Mouse (Mus musculus) CH12.LX (cell line): ENCODE data around the gene Smim14. TPM values are rescaled to one million over a fixed set of nuclear protein-coding genes. Genes with fewer than 3 reads are reported as not detected.

Experiments
- DNase-seq: peaks from one replicate; pipeline ENCODE4 v3.0.0-alpha.2; 2013; ENCODE audit errors: extremely low read depth
- H3K27ac ChIP-seq: 2 replicates; pipeline ENCODE4 v1.5.1; 2012; ENCODE audit warnings: low read depth, mild to moderate bottlenecking, control low read depth, moderate library complexity; ENCODE audit not compliant: insufficient read depth
- H3K27me3 ChIP-seq: replicated peaks from 2 replicates; pipeline ENCODE3; 2012; ENCODE audit warnings: inconsistent platforms
- H3K36me3 ChIP-seq, 2 experiments: replicated peaks in 1 of 2; 2 replicates each; pipeline versions ENCODE3 to v1.6.1; 2012; ENCODE audit warnings: inconsistent platforms in 1 of 2, low read length in 1 of 2, mild to moderate bottlenecking in 1 of 2, mixed read lengths in 1 of 2, moderate library complexity in 1 of 2; ENCODE audit not compliant: control insufficient read depth in 1 of 2, insufficient read depth in 1 of 2
- H3K4me1 ChIP-seq, 2 experiments: 2 replicates each; pipeline ENCODE4 v1.6.1; 2012; ENCODE audit warnings: inconsistent platforms in 1 of 2, moderate library complexity in 1 of 2; ENCODE audit not compliant: insufficient read depth in 2 of 2, control insufficient read depth in 1 of 2
- H3K4me2 ChIP-seq: 2 replicates; pipeline ENCODE4 v1.6.1; 2012; ENCODE audit warnings: low read depth, mild to moderate bottlenecking, control low read depth; ENCODE audit not compliant: poor library complexity, insufficient read depth, severe bottlenecking
- H3K4me3 ChIP-seq, 3 experiments: fragments of 150-350 bp in 1 of 3; sonication (generic) in 1 of 3; replicated peaks in 1 of 3; 2 replicates each; pipeline versions ENCODE3 to v1.5.1; 2011 to 2012; ENCODE audit warnings: low read depth in 2 of 3, low read length in 2 of 3, mild to moderate bottlenecking in 2 of 3, moderate library complexity in 2 of 3, control low read depth in 1 of 3, improper control_type of control experiment in 1 of 3, inconsistent platforms in 1 of 3, mixed read lengths in 1 of 3; ENCODE audit not compliant: poor library complexity in 1 of 3
- H3K79me2 ChIP-seq: replicated peaks from 2 replicates; pipeline ENCODE4 v1.6.1; 2012; ENCODE audit warnings: mild to moderate bottlenecking, moderate library complexity; ENCODE audit not compliant: control insufficient read depth, poor library complexity, insufficient read depth, severe bottlenecking; ENCODE audit errors: extremely low read depth
- H3K9ac ChIP-seq: 2 replicates; pipeline ENCODE4 v1.6.1; 2012; ENCODE audit warnings: low read depth, mild to moderate bottlenecking, control low read depth, moderate library complexity; ENCODE audit not compliant: insufficient read depth
- H3K9me3 ChIP-seq: replicated peaks from 2 replicates; pipeline ENCODE3; 2012; ENCODE audit warnings: low read length, inconsistent platforms, mixed read lengths
- CHD2 ChIP-seq: IDR thresholded peaks from 2 replicates; pipeline ENCODE4 v1.6.1; 2011; ENCODE audit warnings: low read length, improper control_type of control experiment
- ELF1 ChIP-seq: IDR thresholded peaks from 2 replicates; pipeline ENCODE4 v1.6.1; 2014; ENCODE audit warnings: low read depth, mild to moderate bottlenecking, inconsistent platforms, low read length, improper control_type of control experiment
- EP300 ChIP-seq: IDR thresholded peaks from 2 replicates; pipeline ENCODE4 v1.6.1; 2011; ENCODE audit warnings: low read length, improper control_type of control experiment
- ETS1 ChIP-seq: conservative IDR thresholded peaks from 2 replicates; pipeline ENCODE4 v1.6.1; 2012; ENCODE audit warnings: low read depth, mild to moderate bottlenecking, inconsistent platforms, low read length, improper control_type of control experiment, moderate library complexity
- HCFC1 ChIP-seq: IDR thresholded peaks from 2 replicates; pipeline ENCODE4 v1.6.1; 2012; ENCODE audit warnings: low read depth, mild to moderate bottlenecking, inconsistent platforms, low read length, improper control_type of control experiment
- KAT2A ChIP-seq: IDR thresholded peaks from 2 replicates; pipeline ENCODE4 v1.6.1; 2012; ENCODE audit warnings: low read length, improper control_type of control experiment, inconsistent platforms; ENCODE audit not compliant: insufficient replicate concordance
- MXI1 ChIP-seq: IDR thresholded peaks from 2 replicates; pipeline ENCODE4 v1.6.1; 2011; ENCODE audit warnings: mild to moderate bottlenecking, low read depth, low read length, improper control_type of control experiment
- MYC ChIP-seq: IDR thresholded peaks from 2 replicates; pipeline ENCODE4 v1.6.1; 2011; ENCODE audit warnings: low read depth, mild to moderate bottlenecking, improper control_type of control experiment, low read length
- NELFE ChIP-seq: IDR thresholded peaks from 2 replicates; pipeline ENCODE4 v1.6.1; 2011; ENCODE audit warnings: low read depth, low read length, improper control_type of control experiment
- NRF1 ChIP-seq: IDR thresholded peaks from 2 replicates; pipeline ENCODE4 v1.6.1; 2014; ENCODE audit warnings: low read depth, mild to moderate bottlenecking, inconsistent platforms, low read length, improper control_type of control experiment, moderate library complexity
- POLR2A ChIP-seq: IDR thresholded peaks from 2 replicates; pipeline ENCODE4 v1.6.1; 2011; ENCODE audit warnings: low read depth, mild to moderate bottlenecking, improper control_type of control experiment, low read length
- POLR2AphosphoS2 ChIP-seq: IDR thresholded peaks from 2 replicates; pipeline ENCODE4 v1.6.1; 2011; ENCODE audit warnings: low read depth, low read length, improper control_type of control experiment
- RCOR1 ChIP-seq: conservative IDR thresholded peaks from 2 replicates; pipeline ENCODE4 v1.6.1; 2012; ENCODE audit warnings: low read depth, mild to moderate bottlenecking, inconsistent platforms, low read length, improper control_type of control experiment
- SMC3 ChIP-seq: IDR thresholded peaks from 2 replicates; pipeline ENCODE4 v1.6.1; 2011; ENCODE audit warnings: low read depth, low read length, improper control_type of control experiment
- TCF12 ChIP-seq: IDR thresholded peaks from 2 replicates; pipeline ENCODE4 v1.6.1; 2014; ENCODE audit warnings: low read depth, mild to moderate bottlenecking, inconsistent platforms, low read length, improper control_type of control experiment
- ZC3H11A ChIP-seq: IDR thresholded peaks from 2 replicates; pipeline ENCODE4 v1.6.1; 2012; ENCODE audit warnings: low read depth, mild to moderate bottlenecking, inconsistent platforms, low read length, improper control_type of control experiment
- ZMIZ1 ChIP-seq: IDR thresholded peaks from 2 replicates; pipeline ENCODE4 v1.6.1; 2012; ENCODE audit warnings: low read depth, mild to moderate bottlenecking, inconsistent platforms, low read length, improper control_type of control experiment
- ZNF384 ChIP-seq: IDR thresholded peaks from 2 replicates; pipeline ENCODE4 v1.6.1; 2012; ENCODE audit warnings: low read depth, low read length, improper control_type of control experiment, inconsistent platforms
- dilution Hi-C: fragments of 300-500 bp; cut with MboI; formaldehyde crosslinking; loops from 2 replicates; pipeline ENCODE4 v1.14.3; 2020; ENCODE audit warnings: low sequenced_read_pairs; ENCODE audit not compliant: extremely low pct_unique_long_range_greater_than_20kb, extremely low pct_ligation_motif_present
- in situ Hi-C: fragments of 300-500 bp; cut with MboI; formaldehyde crosslinking; loops from 3 replicates; pipeline ENCODE4 v1.14.3; 2019; ENCODE audit warnings: low sequenced_read_pairs, low pct_ligation_motif_present, low pct_unique_long_range_greater_than_20kb, mixed read lengths
- polyA plus RNA-seq: library from polyadenylated mRNA; unstranded; fragments of >175 nt; gene quantifications from 2 replicates; pipeline ENCODE4 v1.2.1, GENCODE M21; 2012; ENCODE audit warnings: low read depth; ENCODE audit not compliant: insufficient read length
- total RNA-seq, 2 experiments: library from RNA; depleted of rRNA; stranded (reverse); fragments of 300-350 nt in 1 of 2; fragments of >200 nt in 1 of 2; gene quantifications; 2 replicates each; pipeline ENCODE4 v1.2.3; 2012 to 2014

Gene Smim14
- total and polyA plus RNA-seq, 3 experiments: 11.4 to 50.2 (median 19.7) TPM

DNA sequence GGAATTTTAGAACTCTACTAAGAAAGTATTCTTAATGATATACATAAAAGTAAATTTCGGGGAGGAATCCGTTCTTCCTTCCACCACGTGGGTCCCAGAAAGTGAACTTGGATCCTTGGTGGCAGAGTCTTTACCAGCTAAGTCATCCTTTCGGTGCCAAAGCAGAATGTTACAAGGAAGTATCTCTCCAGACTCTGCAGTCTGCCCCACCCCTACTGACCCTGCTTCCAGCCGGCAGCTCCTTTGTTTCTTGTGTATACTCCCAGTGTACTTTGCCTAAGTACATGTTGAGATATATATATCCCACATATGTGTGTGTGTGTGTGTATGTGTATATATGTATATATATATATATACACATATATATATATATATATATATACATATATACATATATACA lies 107.5 kb downstream of the Smim14 start:
- no peaks in the 10 kb centered on the region for H3K27me3 ChIP-seq
- H3K4me3 ChIP-seq: no peak overlapping the region
- H3K36me3 ChIP-seq: peaks cover 0 to 28% of the 10 kb centered on the region in 2 experiments
- DNase-seq: no peak
- no peak overlapping the region for H3K9ac ChIP-seq
- no peaks in the 10 kb centered on the region; the same call in 1 of the 2 replicates for H3K79me2 ChIP-seq
- dilution Hi-C loops: no loop called here
- TF ChIP-seq MXI1: no peak
- TF ChIP-seq KAT2A: no peak
- no peak for TF ChIP-seq ELF1
- TF ChIP-seq ZMIZ1: no peak
- no peak for TF ChIP-seq ZNF384
- no peak for TF ChIP-seq MYC
- TF ChIP-seq ZC3H11A: no peak
- no peak for TF ChIP-seq HCFC1
- TF ChIP-seq CHD2: no peak
- no peak for TF ChIP-seq SMC3
- TF ChIP-seq TCF12: no peak
- TF ChIP-seq EP300: no peak
- no peak for TF ChIP-seq NELFE
- TF ChIP-seq POLR2A: no peak
- TF ChIP-seq, all 38 proteins: peak for 0
- Histone ChIP-seq H3K4me2 (no peak overlapping the region), H3K4me1 (peaks cover 2 to 48% of the 10 kb centered on the region in 2 experiments; a peak in 3 of 4 replicates), H3K27ac (no peak overlapping the region), H3K9me3 (no peaks in the 10 kb centered on the region)
- in situ Hi-C loops: no loop called here

DNA sequence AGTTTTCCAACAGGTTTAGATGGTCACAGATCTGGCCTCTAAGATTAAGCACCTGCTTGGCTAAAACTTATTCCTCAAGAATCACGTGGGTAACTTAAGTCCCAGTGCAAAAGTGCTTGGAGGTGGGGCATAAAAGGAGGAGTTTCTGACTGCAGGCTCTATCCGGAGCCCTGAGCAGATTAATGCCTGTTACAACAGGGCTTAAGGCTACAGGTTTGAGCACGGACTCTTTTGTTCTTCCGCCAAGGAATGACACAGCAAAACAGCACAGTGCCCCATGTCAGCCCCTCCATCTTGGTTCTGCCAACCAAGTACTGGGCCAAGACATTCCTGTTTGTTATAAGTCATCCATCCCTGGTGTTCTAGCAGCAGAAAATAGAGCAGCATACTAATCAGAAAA lies 108.7 kb downstream of the Smim14 start:
- peaks cover 2 to 39% of the 10 kb centered on the region in 2 experiments for H3K36me3 ChIP-seq
- dilution Hi-C loops: no loop called here
- no peak for TF ChIP-seq RCOR1
- TF ChIP-seq ETS1: no peak
- no peak for TF ChIP-seq NRF1
- TF ChIP-seq POLR2AphosphoS2: no peak
- no peak overlapping the region for H3K9ac ChIP-seq
- H3K4me3 ChIP-seq: no peak overlapping the region
- in situ Hi-C loops: no loop called here
- no peaks in the 10 kb centered on the region; the same call in 1 of the 2 replicates for H3K79me2 ChIP-seq
- no peak for DNase-seq
- no peaks in the 10 kb centered on the region for H3K9me3 ChIP-seq
- H3K4me2 ChIP-seq: no peak overlapping the region
- no peaks in the 10 kb centered on the region for H3K27me3 ChIP-seq
- peaks cover 2 to 36% of the 10 kb centered on the region in 2 experiments; a peak in 3 of 4 replicates for H3K4me1 ChIP-seq
- H3K27ac ChIP-seq: no peak overlapping the region
